Mouse (Mus musculus) stomach, postnatal 0 days (tissue): ENCODE data around the gene Myom1. TPM values are rescaled to one million over a fixed set of nuclear protein-coding genes. Genes with fewer than 3 reads are reported as not detected.

Experiments
- ATAC-seq: fragments of 200-750 bp; cut with Nextera tagmentation; 2 replicates; pipeline ENCODE4 v1.8.0; 2017; ENCODE audit not compliant: low FRiP score, low TSS enrichment
- DNase-seq: peaks from one replicate; pipeline ENCODE4 v3.0.0-alpha.2; 2016; ENCODE audit warnings: low spot score
- H3K27ac ChIP-seq: fragments of 300-500 bp; sonication (generic); replicated peaks from 2 replicates; pipeline ENCODE4 v1.5.1; 2014; ENCODE audit warnings: mild to moderate bottlenecking, control low read depth
- H3K27me3 ChIP-seq: fragments of 300-500 bp; sonication (generic); 2 replicates; pipeline ENCODE4 v1.6.1; 2014; ENCODE audit warnings: low read length; ENCODE audit not compliant: control insufficient read depth, insufficient read depth
- H3K36me3 ChIP-seq: fragments of 300-500 bp; sonication (generic); 2 replicates; pipeline ENCODE4 v1.6.1; 2014; ENCODE audit warnings: low read length, mixed read lengths; ENCODE audit not compliant: control insufficient read depth, insufficient read depth
- H3K4me1 ChIP-seq: fragments of 300-500 bp; sonication (generic); replicated peaks from 2 replicates; pipeline ENCODE4 v1.6.1; 2014; ENCODE audit warnings: antibody characterized with exemption; ENCODE audit not compliant: control insufficient read depth, insufficient read depth
- H3K4me2 ChIP-seq: fragments of 300-500 bp; sonication (generic); replicated peaks from 2 replicates; pipeline ENCODE4 v1.6.1; 2014; ENCODE audit warnings: low read depth, mild to moderate bottlenecking, control low read depth, moderate library complexity
- H3K4me3 ChIP-seq: fragments of 300-500 bp; sonication (generic); 2 replicates; pipeline ENCODE4 v1.5.1; 2014; ENCODE audit warnings: low read depth, low read length, control low read depth
- H3K9ac ChIP-seq: fragments of 300-500 bp; sonication (generic); 2 replicates; pipeline ENCODE4 v1.6.1; 2014; ENCODE audit warnings: mild to moderate bottlenecking, low read length, control low read depth, mixed read lengths
- H3K9me3 ChIP-seq: fragments of 300-500 bp; sonication (generic); 2 replicates; pipeline ENCODE4 v1.6.1; 2016; ENCODE audit warnings: low read length; ENCODE audit not compliant: control insufficient read depth
- CTCF ChIP-seq: IDR thresholded peaks from 2 replicates; pipeline ENCODE4 v1.5.1; 2016; ENCODE audit warnings: antibody characterized with exemption, low read depth, mild to moderate bottlenecking, moderate library complexity
- EP300 ChIP-seq: optimal IDR thresholded peaks from 2 replicates; pipeline ENCODE3; 2016; ENCODE audit warnings: antibody characterized with exemption
- WGBS: fragments of 180-500 bp; shearing (Covaris S2); extraction: QIAGEN DNeasy Blood & Tissue Kit; methylation state at CpG from one replicate; pipeline ENCODE4 v1.1.7; 2014; 5-methylcytosine and 5-hydroxymethylcytosine counted together
- polyA plus RNA-seq: library from polyadenylated mRNA; unstranded; fragments of >200 nt; fragmentation: Nextera tagmentation; extraction: Ambion mirVana; gene quantifications from 2 replicates; pipeline ENCODE4 v1.2.1, GENCODE M21; 2015

Myom1 gene
- polyA plus RNA-seq, 1 experiment from 2014 or later: 9.8 TPM

DNA sequence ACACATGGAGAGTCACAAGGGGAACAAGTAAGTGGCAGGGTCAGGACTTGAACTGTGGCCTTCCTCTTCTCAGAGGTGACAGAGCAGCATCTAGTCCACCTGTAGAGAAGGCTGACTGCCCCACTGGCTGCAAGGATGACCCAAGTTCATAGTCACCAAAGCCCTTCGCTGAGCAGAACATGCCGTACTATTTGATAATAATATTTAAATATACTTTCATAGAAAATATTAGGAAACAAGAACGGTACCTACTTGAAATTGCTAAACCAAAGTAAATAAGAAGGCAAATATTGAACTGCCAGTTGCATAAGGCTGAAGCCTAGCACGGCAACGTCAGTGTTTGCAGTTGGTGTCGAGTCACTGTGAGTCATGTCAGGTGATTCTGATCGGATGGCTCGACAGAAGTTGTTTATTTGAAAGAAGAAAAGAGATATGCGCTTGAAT is 86.6 kb downstream of the Myom1 start:
- WGBS: 34% methylated on average over 9 of the region's 9 CpGs
- Histone ChIP-seq H3K4me1 (no peaks in the 10 kb centered on the region), H3K9me3 (no peaks in the 10 kb centered on the region), H3K4me3 (no peak overlapping the region), H3K4me2 (no peak overlapping the region), H3K27ac (peak overlapping the region; percentile 10), H3K9ac (no peak overlapping the region), H3K27me3 (no peaks in the 10 kb centered on the region), H3K36me3 (no peaks in the 10 kb centered on the region)
- TF ChIP-seq CTCF: no peak
- TF ChIP-seq EP300: peak; percentile 87
- ATAC-seq: peak; percentile 90
- peak; percentile 81 for DNase-seq

GRCm38 (mm10) chr17:71089781-71090480 is 87.5 kb downstream of the Myom1 start:
- no peaks in the 10 kb centered on the region for H3K9me3 ChIP-seq
- no peaks in the 10 kb centered on the region for H3K27me3 ChIP-seq
- H3K9ac ChIP-seq: no peak overlapping the region
- H3K4me1 ChIP-seq: no peaks in the 10 kb centered on the region
- TF ChIP-seq CTCF (no peak), EP300 (no peak)
- H3K27ac ChIP-seq: peak overlapping the region; percentile 87
- H3K4me3 ChIP-seq: no peak overlapping the region
- no peaks in the 10 kb centered on the region for H3K36me3 ChIP-seq
- DNase-seq: peak; percentile 46
- ATAC-seq: peak; percentile 64
- no peak overlapping the region for H3K4me2 ChIP-seq
- 85% methylated on average over 11 of the region's 11 CpGs for WGBS

- Histone ChIP-seq H3K4me3 (no peak overlapping the region), H3K4me2 (no peak overlapping the region), H3K4me1 (no peaks in the 10 kb centered on the region), H3K36me3 (no peaks in the 10 kb centered on the region), H3K27ac (no peak overlapping the region), H3K9me3 (no peaks in the 10 kb centered on the region), H3K27me3 (no peaks in the 10 kb centered on the region), H3K9ac (no peak overlapping the region)
- ATAC-seq: no peak
- TF ChIP-seq EP300 (no peak), CTCF (no peak)
- WGBS: 68% methylated on average over 4 of the region's 4 CpGs
- no peak for DNase-seq
Observed at GRCm38 (mm10) chr17:71091024-71091423, 88.6 kb downstream of the Myom1 start.

DNA sequence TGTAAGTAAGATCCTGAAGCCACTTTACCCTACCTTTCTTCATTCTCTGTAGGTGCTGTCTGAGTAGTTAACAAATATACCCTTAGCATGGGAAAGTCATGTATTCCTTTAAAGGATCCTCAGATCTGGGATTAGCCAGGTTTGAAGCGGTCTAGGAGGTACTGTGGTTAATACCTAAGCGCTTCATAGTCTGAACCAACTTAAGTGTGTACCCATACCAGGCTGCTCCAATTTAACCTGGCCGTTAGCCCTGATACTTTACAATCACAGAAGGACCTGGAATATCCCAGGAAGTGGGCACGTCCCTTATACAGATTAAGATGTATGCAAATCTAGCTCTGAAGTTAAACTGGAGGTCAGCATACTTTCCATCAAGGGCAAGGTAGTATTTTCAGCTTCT is 89.9 kb downstream of the Myom1 start:
- no peak for DNase-seq
- WGBS: 88% methylated on average over 4 of the region's 4 CpGs
- no peaks in the 10 kb centered on the region for H3K27me3 ChIP-seq
- no peak overlapping the region for H3K4me3 ChIP-seq
- ATAC-seq: no peak
- H3K9ac ChIP-seq: no peak overlapping the region
- H3K27ac ChIP-seq: no peak overlapping the region
- peaks cover 3% of the 10 kb centered on the region; the same call in 1 of the 2 replicates for H3K4me1 ChIP-seq
- no peaks in the 10 kb centered on the region for H3K9me3 ChIP-seq
- no peak overlapping the region for H3K4me2 ChIP-seq
- H3K36me3 ChIP-seq: no peaks in the 10 kb centered on the region
- TF ChIP-seq EP300 (no peak), CTCF (no peak)

DNA sequence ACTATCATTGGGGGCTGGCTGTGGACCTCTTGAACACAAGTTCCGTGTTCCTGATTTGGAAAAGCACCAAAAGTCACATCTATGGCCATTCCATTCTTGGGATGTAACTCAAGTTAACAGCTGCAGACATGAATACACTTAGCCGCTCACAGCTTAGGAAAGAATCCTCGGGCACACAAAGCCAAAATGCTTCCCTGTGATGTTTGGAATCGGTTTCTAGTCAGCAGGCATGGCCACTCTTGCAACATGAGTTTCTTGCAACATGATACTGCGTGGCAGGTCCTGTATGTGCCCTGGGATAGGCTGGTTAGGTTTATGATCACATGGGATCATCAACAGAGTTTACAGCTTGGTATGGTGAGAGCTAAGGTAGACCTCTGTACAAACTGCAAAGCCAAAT is 91.4 kb downstream of the Myom1 start:
- WGBS: 59% methylated on average over 5 of the region's 5 CpGs
- no peaks in the 10 kb centered on the region for H3K36me3 ChIP-seq
- no peak overlapping the region for H3K9ac ChIP-seq
- peaks cover 3% of the 10 kb centered on the region; the same call in 1 of the 2 replicates for H3K4me1 ChIP-seq
- DNase-seq: no peak
- no peak overlapping the region for H3K4me3 ChIP-seq
- ATAC-seq: no peak
- no peaks in the 10 kb centered on the region for H3K9me3 ChIP-seq
- H3K4me2 ChIP-seq: no peak overlapping the region
- H3K27ac ChIP-seq: 0 out of 2 replicates have a peak overlapping the region, but pooled peaks have one; percentile 24
- no peak for TF ChIP-seq CTCF
- TF ChIP-seq EP300: no peak
- no peaks in the 10 kb centered on the region for H3K27me3 ChIP-seq

DNA sequence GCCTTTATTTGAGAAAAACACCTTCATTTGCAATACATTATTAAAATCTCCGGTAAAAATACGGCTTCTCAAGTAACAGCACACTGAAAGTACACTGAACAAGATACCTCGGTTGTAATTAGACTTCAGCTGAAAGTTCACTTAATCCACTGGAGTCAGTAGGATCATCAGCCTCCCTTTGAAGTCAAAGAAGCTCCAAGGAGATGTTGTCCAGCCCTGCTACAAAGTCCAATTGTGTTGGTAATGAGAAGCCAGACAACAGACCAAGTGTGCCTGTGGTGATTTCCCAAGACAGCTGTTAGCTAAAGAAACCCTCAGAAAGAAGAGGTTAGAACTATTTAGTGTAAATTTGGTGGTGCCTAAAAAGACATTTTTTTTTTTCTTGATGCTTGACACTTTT is 92.0 kb downstream of the Myom1 start:
- H3K9ac ChIP-seq: no peak overlapping the region

More for the DNA sequence above, 92.0 kb downstream of the Myom1 start:
- Histone ChIP-seq H3K9me3 (no peaks in the 10 kb centered on the region), H3K4me2 (no peak overlapping the region), H3K27ac (no peak overlapping the region), H3K4me3 (no peak overlapping the region), H3K4me1 (peaks cover 3% of the 10 kb centered on the region; the same call in 1 of the 2 replicates), H3K27me3 (no peaks in the 10 kb centered on the region), H3K36me3 (no peaks in the 10 kb centered on the region)
- 74% methylated on average over 3 of the region's 3 CpGs for WGBS
- no peak for TF ChIP-seq EP300
- no peak for TF ChIP-seq CTCF
- no peak for DNase-seq
- no peak for ATAC-seq
